Mouse (Mus musculus) left cerebral cortex, adult 9 months (tissue): ENCODE data around the gene Zbtb16.

ENCODE experiments used
- DNase-seq, 2 experiments: peaks; one replicate each; pipeline ENCODE4 v3.0.0; 2022; ENCODE audit warnings: low spot score in 2 of 2

Gene Zbtb16

DNA sequence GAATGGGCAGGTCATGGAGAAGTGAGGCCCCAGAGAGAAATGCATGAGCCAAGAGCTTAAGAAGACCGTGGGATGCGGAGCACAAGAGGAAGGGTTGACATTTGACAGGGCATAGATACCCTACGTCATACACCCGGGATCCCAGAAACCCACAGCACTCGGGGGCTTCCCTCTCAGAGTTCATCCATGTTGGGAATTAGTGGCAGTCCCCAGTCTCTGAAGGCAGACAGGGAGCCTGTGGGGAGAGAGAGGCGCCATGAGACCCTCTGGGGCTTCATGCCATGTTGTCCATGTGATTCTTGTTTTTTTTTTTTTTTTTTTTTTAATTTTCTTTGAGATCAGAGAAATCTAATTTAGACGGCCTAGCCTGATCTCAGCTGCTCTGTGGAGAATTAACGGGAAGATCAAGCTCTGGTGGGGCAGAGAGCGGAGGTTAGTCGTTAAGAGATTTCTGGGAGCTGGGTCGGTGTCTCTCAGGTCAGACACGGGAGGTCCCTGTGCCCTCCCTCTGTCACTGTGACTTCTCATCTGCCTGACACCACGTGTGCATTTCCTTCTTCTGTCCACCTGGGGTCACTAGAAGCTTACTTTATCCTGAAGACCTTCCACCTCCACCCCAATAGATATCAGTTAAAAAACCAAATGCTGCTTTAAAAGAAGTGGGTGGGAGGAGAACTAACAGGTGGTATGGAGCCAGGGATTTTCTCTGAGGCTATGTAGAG, 190.9 kb downstream of the Zbtb16 start:
- no peak for DNase-seq

DNA sequence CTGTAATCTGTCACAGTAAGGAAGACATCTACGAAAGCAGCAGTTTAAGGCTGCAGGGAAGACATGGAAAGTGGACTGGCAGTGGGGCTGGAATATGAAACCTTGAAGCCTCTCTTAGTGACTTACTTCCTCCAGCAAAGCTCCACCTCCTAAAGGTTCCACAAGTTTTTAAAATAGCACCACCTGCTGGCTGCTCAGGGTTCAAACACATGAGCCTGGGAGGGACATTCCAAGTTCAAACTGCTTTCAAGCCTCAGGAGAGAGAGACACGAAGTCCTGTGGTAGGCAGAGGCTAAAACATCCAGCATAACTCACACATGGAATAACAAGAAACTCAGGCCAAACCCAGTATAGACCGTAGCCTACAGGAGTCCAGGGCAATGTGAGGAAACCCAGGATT, 191.6 kb downstream of the Zbtb16 start:
- no peak for DNase-seq

DNA sequence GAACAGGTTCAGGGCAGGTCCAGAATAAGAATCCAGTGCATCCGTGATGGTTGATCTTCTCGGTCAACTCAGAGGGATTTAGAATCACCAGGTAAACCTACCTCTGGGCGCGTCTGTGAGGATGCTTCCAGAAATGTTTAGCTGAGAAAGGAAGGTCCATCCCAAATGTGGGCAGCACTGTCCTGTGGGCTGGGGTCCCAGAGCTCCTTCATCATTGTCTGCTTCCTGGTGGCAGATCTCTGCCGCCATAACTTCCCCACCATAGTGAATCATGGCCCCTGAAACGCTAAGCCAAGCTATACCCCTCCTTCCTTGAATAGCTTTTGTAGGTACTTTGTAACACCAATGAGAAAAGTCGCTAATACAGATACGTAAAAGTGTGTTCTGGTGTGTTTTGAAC, 194.4 kb downstream of the Zbtb16 start:
- no peak for DNase-seq

DNA sequence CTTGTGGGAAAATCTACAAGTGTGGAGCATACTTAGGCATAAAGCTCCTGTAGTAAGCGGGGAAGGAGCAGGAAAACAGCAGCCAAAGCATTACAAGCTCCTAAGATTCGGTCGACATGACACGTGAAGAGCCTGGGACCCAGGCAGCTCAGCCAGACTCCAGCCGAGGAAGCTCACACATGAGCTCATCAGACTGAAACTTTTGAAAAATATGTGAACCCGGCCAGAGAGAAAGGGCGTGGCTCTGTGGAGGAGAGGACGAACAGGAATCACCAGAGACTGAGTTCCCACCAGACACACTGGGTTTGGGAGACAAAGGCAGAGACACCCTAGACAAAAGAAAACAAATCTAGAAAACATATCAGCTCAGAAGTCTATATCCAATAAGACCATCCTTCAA, 195.1 kb downstream of the Zbtb16 start:
- no peak for DNase-seq

DNA sequence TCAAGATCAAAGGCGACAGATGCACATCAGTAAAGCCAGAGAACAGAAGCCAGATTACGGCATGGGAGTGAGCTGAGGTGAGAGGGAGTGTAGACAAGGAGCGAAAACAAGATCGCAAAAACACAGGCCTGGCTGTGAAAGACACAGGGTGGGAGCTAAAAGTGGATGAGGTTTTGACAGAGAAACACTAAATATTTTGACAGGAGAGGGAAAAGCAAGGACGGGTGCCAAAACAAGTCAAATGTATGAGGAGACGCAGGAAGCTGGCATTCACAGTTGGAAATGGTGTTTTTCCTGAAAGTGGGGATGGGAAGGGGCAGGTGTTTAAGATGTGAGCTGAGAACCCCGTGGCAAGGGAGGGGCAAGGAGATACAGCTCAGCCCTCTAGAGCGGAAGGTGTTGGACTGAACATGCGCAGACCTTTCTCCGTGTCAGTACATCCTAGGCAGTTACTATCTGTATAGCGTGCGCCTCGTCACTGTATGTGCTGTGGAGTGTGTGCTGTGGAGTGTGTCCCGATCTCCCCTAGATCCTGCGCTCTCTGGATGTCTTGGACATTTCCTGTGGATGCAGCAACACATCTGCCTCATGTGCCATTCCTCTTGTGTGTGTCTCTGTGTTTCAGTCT, 197.7 kb downstream of the Zbtb16 start:
- DNase-seq = no peak

DNA sequence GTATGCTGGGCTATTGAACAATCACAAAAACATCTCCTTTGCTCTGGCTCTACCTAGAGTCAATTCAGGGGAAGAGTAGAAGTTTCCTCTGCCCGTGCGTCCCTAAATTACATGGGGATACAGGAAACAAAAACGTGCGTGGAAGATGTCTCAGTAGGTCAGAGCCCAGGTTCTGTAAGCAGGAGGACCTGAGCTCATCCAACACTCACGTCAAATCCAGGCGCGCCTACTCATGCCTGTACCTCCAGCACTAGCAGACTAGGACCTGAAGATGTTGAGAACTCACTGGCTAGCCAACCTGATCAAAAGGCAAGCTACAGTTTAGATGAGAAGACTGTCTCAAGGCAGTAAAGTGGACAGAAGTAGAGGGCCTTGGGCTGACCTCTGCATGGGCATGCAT, 198.9 kb downstream of the Zbtb16 start:
- DNase-seq = no peak

DNA sequence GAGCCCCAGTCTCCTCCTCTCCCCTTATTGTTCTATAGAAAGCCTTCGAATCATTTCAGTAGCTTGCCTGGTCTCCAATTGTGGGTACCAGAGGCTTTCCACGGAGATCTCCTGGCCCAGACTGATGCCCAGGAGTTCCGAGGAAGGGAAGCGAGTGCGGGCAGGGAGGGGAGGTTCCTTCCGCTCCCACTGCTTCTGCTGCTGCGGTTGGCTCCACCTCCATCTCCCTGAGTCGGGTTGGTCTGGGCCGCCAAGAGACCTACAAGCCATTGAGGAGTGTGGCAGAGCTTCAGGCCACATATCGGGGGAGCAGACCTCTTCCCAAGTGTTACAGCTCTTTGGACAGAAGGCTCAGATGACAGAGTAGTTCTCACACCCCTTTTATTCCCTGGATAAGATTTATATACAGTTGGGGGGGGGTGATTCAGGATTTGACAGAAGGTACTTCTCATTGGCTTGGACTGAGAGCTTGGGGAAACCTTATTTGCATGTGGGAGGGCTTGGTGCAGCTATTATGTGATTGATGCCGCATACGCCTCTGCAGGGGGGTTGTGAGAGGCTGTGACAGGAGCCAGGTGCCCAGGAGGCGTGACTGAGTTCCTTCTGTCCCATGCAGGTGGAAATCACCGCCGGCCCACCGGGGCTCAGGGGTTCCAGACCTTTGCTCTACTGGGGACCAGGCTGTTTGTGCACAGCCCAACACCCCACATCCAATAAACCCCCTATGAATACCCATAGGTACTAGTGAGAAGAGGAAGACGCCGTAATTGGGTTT, 200.3 kb downstream of the Zbtb16 start:
- no peak for DNase-seq

DNA sequence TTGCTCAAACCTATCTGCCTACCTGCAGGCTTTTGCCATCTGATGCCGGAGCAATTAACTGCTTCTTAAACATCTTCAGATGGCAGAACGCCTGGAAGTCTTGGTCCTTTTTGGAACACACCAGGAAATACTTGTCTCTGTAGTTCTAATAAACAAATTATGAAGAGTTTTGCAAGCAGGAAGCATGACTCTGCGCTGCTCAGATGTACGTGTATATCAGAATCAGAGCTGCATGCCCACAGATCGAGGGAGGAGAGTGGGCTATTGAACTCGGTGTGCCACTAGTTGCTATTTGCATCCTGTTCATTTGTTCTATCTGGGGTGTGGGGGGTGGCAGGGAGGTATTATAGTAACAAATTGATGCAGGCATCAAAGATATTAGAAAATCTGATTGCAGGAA, 202.9 kb downstream of the Zbtb16 start:
- DNase-seq = no peak

DNA sequence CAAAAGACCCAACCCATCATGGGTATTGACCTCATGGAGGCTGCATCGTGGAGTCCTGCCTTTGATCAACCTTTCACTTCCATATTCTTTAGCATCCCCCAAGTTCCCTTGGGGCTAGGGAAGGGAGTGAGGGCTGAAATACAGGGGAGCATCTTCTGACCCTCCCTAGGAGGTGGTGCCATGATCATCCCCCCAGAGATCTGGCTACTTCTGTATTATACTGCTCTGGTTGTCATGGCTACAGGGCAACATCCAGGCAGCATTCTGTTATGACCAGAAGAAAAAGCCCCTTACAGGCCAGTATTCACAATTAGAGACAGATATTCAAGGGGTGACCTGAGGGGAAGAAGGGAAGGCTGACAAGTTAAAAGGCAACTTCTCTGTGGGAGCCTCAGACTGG, 216.8 kb downstream of the Zbtb16 start:
- DNase-seq = no peak

DNA sequence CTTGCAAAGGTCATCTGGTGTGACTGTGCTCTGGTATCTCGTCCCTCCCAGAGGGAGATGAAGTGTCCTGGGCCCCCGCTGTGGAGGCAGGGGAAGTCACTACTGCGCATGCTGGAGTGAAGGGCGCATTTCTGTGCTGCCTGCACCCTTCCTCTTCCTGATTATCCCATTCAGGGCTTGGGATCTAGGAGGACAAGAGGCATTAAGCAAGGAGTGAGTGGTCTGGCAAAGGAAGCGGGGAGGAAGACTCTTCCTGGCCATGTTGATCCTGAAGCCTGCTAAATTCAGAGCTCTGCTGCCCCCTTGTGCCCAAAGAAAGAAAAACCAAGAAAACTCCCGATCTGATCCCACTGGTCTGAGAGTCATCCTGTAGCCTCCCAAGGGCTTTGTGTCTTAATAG, 217.4 kb downstream of the Zbtb16 start:
- peak in 1 of 2 experiments; percentile 67 for DNase-seq

DNA sequence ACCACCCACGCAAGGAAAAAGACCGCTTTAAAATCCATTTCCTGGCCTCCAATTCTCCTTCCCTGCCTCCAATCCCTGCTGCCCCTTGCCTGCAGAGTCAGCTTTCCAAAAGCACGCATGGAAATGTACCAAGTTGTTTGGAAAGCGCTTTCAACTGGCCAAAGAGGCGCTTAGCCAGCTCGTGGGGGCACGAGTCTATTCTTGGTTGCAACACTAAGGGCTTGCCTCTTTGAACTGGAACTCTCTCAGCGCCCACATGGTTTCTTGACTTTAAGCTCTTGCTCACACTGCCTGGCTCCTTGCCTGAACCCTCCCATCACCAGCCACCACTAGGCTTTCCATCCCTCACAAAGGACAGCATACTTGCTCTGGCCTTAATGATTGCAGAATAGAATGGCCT, 217.9 kb downstream of the Zbtb16 start:
- DNase-seq = no peak

DNA sequence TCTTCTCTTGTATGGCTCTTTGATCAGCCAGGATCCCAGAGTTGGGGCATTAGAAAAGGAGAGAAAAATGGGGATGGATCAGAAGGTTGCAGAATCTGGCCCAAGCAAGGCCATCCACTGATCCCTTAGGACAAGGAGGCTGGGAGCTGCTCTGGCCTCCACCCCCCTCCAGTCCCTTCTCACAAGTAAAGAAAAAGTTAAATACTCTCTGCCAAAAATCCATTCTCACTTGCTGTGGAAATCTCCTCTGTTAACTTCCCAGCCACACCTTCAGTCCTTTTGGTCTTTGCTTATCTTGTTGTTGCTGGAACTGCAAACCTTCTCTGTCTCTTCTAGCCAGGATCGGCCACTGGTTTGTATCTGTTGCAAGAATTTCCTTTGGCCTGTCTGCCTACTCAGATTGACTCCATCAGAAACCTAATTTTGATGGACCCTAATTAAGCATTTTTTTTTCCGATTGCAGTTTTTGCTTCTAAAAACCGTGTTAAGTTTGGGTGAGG, 218.5 kb downstream of the Zbtb16 start:
- DNase-seq = no peak

DNA sequence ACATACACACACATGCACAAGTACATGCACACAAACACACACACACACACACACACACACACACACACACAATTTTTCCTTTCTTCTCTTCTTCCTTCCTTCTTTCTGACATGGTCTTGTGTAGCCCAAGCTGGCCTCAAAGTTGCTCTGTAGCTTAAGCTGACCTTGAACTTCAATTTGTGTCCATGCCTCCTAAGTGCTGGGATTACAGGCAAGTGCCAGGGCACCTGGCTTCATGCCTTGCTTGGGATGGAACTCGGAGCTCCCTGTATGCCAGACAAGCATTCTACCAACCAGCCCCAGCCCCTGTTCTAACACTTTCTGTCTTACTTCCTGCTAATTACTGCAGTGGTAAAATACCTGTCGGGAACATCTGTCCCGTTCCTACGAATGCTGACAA, 222.8 kb downstream of the Zbtb16 start:
- no peak for DNase-seq

DNA sequence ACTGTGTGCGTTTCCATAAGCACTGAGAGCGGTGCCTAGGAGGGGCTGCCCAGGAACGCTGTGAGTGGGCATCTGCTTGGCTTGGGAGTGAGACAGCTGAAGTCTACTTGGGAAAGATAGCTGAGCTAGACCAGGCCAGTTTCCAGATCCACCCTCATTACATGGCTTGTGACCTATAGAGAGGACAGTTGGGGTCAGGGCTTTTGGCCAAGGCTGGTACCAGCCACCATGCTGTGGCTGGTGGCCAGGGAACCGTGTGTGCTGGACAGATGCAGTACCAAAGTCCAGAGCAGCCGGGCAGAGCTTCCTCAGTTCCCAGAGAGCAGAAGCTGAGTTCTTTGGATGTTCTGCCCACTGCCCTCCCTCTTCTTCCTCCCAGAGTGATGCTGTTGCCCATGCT, 223.5 kb downstream of the Zbtb16 start:
- DNase-seq = no peak

DNA sequence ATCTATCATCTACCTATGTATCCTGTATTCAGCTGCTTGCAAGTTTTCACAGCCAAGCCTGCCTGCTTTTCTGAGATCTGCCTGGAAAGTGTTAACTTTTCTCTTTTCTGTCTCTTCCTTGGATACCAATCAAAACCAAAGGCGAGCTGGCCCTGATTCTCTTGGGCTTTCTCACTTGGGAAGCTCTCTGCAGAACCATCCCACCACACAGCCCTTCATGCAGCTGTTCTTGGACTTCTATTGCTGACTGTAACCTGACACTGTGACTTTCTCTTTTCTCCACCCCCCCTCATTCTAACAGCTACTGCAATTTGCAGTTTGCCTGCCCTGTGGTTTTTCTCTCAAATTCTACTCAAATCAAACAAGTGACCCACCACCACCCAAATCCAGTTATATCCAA, 225.0 kb downstream of the Zbtb16 start:
- DNase-seq = no peak

DNA sequence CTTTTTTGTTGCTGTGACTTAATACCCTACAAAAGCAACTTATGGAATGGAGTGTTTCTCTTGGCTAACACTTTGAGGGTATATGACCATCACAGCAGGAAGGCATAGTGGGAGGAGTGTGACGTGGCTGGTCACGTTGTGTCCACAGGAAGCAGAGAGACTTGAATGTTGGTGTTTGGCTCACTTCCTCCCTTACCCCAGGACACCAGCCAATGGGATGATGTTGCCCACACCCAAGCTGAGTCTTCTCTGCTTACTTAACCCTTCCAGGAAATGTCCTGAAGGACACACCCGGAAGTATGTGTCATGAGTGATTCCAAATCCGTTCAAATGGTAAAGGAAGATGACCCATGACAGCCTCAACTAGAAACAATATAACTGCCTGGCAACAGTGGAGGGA, 226.3 kb downstream of the Zbtb16 start:
- DNase-seq = no peak

DNA sequence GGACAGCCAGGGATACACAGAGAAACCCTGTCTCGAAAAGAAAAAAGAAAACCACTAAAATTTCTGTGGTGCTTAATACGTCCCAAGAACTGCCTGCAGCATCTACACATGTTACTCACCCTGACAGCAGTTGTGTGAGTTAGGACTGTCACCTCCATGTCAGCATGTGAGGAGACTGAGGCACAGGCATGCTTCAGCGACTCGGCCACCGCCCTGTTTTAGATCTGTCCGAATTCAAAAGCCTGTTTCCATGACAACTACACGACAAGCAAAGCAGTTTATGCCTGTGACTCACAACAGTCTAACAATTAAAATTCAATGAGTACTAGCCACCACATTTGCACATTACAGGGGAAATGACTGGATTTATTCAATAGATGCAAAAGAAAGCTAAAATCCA, 228.6 kb downstream of the Zbtb16 start:
- DNase-seq = no peak

DNA sequence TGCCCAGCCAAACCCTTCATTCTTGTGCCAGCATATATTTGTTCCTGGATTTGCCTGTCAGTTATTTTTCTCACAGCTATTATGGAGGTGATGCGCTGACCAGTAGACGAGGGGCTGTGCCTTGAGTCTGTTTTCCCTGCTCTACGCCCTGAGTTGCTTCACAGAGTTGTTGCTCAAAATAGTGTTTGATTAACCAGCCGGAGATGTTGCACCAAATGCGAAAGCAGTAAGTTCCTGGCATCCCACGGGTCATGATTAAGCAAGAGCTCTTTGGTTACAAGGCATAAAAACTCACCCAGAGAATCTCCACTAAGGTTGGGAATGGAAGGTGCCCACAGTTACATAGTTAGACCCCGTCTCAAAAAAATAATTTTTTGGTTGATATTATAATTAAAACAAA, 229.9 kb downstream of the Zbtb16 start:
- DNase-seq = no peak

DNA sequence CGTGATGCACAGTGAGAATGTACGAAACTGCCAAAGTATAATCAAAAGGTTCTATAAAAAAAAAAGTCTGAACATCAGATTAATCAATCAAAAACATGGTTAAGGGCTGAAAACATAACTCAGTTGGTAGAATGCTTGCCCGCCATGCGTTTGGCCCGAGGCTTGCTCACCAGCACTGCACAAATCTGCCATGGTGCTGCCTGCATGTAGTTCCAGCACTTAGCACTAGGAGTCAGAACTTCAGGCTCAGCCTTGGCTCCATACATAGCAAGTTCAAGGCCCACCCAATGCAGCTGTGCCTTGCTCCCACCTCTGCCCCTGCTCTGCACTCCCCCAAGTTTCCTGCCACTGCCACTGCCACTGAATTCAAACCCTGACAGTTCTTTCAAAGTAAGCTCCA, 230.3 kb downstream of the Zbtb16 start:
- no peak for DNase-seq

DNA sequence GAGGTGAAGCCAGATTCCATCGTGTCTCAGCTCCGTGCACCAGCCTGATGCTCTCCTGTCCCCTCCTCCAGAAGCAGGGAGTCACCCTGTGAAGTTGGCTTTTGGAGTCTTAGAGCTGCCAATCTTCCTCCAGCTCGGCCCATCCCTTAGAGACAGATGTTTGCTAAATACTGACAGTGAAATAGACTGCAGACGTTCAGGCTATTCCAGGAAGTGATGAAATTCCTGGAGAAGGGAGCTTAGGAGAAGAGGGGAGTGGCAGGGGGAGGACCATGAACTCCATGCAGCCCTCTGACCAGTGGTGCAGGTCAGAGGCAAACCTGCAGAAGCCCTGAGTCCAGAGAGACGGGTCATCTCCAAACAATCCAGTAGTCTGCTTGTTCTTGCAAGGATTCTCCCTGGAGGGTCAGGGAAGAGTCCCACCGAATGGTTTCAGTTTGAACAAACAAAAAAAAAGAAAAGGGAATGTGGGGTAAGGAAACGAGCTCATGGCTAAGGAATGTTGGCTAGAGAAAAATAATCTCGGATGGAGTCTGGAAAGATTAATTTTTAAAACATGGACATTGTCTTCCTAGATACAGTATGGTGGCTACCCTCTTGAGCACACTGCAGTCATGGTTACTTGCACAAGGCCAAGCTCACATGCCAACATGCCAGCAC, 231.0 kb downstream of the Zbtb16 start, which contains the start of gene Nnmt:
Gene Nnmt (minus strand): TSS at position 215 of the 660 bp plus-strand sequence.
- no peak for DNase-seq
